Mouse (Mus musculus) heart, embryonic 12.5 days (tissue): ENCODE results near the gene Inpp5f. TPM values are rescaled to one million over a fixed set of nuclear protein-coding genes. Genes with fewer than 3 reads are reported as not detected.

ENCODE experiments used
- ATAC-seq: fragments of 200-750 bp; cut with Nextera tagmentation; 2 replicates; pipeline ENCODE4 v1.8.0; 2017; ENCODE audit warnings: moderate TSS enrichment, moderate library complexity; ENCODE audit not compliant: insufficient number of reproducible peaks, low FRiP score
- H3K27ac ChIP-seq: fragments of 300-500 bp; sonication (generic); 2 replicates; pipeline ENCODE4 v1.5.1; 2016; ENCODE audit warnings: mild to moderate bottlenecking, moderate library complexity; ENCODE audit not compliant: poor library complexity, severe bottlenecking
- H3K27me3 ChIP-seq: fragments of 300-500 bp; sonication (generic); replicated peaks from 2 replicates; pipeline ENCODE4 v1.6.1; 2016; ENCODE audit warnings: mild to moderate bottlenecking, moderate library complexity
- H3K36me3 ChIP-seq: fragments of 300-500 bp; sonication (generic); 2 replicates; pipeline ENCODE4 v1.6.1; 2016; ENCODE audit warnings: mild to moderate bottlenecking, moderate library complexity
- H3K4me1 ChIP-seq: fragments of 300-500 bp; sonication (generic); replicated peaks from 2 replicates; pipeline ENCODE4 v1.6.1; 2016; ENCODE audit warnings: mild to moderate bottlenecking
- H3K4me2 ChIP-seq: fragments of 300-500 bp; sonication (generic); 2 replicates; pipeline ENCODE4 v1.6.1; 2016; ENCODE audit warnings: mild to moderate bottlenecking, moderate library complexity
- H3K4me3 ChIP-seq: fragments of 300-500 bp; sonication (generic); 2 replicates; pipeline ENCODE4 v1.5.1; 2016; ENCODE audit warnings: mild to moderate bottlenecking
- H3K9ac ChIP-seq: fragments of 300-500 bp; sonication (generic); 2 replicates; pipeline ENCODE4 v1.6.1; 2016; ENCODE audit warnings: mild to moderate bottlenecking, moderate library complexity
- H3K9me3 ChIP-seq: fragments of 300-500 bp; sonication (generic); replicated peaks from 2 replicates; pipeline ENCODE4 v1.6.1; 2016; ENCODE audit warnings: mild to moderate bottlenecking, moderate library complexity
- WGBS: fragments of 180-500 bp; shearing (Covaris S2); methylation state at CpG from one replicate; pipeline ENCODE4 v1.1.7; 2016; 5-methylcytosine and 5-hydroxymethylcytosine counted together
- polyA plus RNA-seq: library from polyadenylated mRNA; unstranded; fragments of >200 nt; fragmentation: Nextera tagmentation; extraction: Ambion mirVana; gene quantifications from 2 replicates; pipeline ENCODE4 v1.2.1, GENCODE M21; 2016

The Inpp5f gene
- polyA plus RNA-seq, 1 experiment from 2014 or later: 12.1 TPM

DNA sequence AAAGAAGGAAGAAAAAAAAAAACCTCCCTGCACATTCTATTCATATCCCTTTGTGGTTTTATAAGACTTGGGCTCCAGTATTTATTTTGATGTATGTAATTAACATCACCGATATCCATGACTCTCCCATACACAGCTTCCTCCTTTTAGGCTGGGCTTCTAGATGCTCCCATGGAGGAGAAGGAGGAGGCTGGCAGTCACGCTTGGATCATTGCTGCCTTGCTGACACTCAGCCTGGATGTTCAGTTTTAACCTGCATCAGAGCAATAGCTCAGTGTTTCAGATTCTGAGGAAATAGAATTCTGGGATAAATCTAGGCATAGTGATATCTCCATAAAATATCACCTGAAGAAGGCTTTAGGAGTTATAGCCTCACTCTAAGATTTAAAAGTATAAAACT is 14.3 kb downstream of the Inpp5f start:
- Histone ChIP-seq H3K27me3 (no peaks in the 10 kb centered on the region), H3K4me3 (no peak overlapping the region), H3K9me3 (no peaks in the 10 kb centered on the region), H3K36me3 (no peaks in the 10 kb centered on the region), H3K27ac (no peak overlapping the region), H3K4me1 (peaks cover 24% of the 10 kb centered on the region), H3K4me2 (no peak overlapping the region), H3K9ac (no peak overlapping the region)
- ATAC-seq: no peak
- 96% methylated on average over 2 of the region's 2 CpGs for WGBS

DNA sequence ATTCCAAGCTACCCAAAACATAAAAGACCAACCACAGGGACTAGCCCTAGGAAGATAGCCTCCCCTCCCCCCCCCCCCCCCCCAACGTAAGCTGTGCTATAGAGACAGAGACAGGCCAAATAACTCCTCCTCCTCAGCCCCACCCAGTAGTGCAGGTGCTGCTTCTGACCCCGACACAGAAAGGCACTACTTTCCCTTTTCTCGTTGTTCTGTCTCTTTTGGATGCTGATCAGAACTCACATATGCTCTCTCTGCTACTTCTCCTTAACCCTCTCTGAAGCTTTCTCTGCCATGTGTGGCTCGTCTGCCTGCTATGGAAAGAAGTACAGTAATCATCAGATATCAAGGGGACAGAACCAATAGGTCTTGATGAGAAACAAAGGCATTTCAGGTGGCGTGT is 15.5 kb downstream of the Inpp5f start:
- H3K4me2 ChIP-seq: no peak overlapping the region
- H3K36me3 ChIP-seq: no peaks in the 10 kb centered on the region
- no peaks in the 10 kb centered on the region for H3K9me3 ChIP-seq
- H3K4me3 ChIP-seq: no peak overlapping the region
- H3K9ac ChIP-seq: no peak overlapping the region
- H3K4me1 ChIP-seq: peaks cover 23% of the 10 kb centered on the region
- 68% methylated on average over 4 of the region's 5 CpGs for WGBS
- no peaks in the 10 kb centered on the region for H3K27me3 ChIP-seq
- ATAC-seq: no peak
- H3K27ac ChIP-seq: no peak overlapping the region

- no peaks in the 10 kb centered on the region for H3K27me3 ChIP-seq
- no peaks in the 10 kb centered on the region for H3K36me3 ChIP-seq
- H3K4me3 ChIP-seq: no peak overlapping the region
- no peak for ATAC-seq
- WGBS: 72% methylated on average over 2 of the region's 2 CpGs
- no peak overlapping the region for H3K9ac ChIP-seq
- peaks cover 17% of the 10 kb centered on the region for H3K4me1 ChIP-seq
- no peak overlapping the region for H3K4me2 ChIP-seq
- H3K27ac ChIP-seq: no peak overlapping the region
- H3K9me3 ChIP-seq: no peaks in the 10 kb centered on the region
These were observed 16.1 kb downstream of the Inpp5f start for GRCm38 (mm10) chr7:128627251-128627650.

- WGBS: 93% methylated on average over 1 of the region's 1 CpGs
These were observed 16.6 kb downstream of the Inpp5f start for GRCm38 (mm10) chr7:128627723-128628122.

DNA sequence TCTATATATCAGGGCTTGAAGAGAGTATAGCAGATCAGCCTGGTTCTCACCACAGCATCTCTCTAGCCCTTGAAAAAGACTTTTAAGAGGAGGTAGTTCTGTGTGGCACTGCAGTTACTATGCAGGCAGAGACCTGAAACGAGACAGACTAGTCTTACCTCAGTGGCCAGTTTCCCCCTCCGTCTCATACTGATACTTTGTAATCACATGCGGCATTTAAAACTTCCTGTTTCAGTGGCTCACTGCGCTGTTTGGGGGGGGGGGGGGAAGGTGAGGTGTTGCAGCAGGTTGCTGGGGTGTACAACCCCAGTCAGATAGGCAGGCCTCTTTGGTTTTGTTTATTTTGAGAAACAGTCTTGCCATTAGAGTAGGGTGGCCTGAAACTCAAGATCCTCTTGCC is 22.0 kb downstream of the Inpp5f start:
- WGBS: 54% methylated on average over 4 of the region's 4 CpGs
- H3K4me2 ChIP-seq: no peak overlapping the region
- H3K36me3 ChIP-seq: peaks cover 6% of the 10 kb centered on the region; the same call in 1 of the 2 replicates
- H3K4me1 ChIP-seq: 0 out of 2 replicates have a peak, but pooled peaks cover 7% of the 10 kb centered on the region
- H3K27ac ChIP-seq: no peak overlapping the region
- no peak for ATAC-seq
- H3K9ac ChIP-seq: no peak overlapping the region
- no peaks in the 10 kb centered on the region for H3K27me3 ChIP-seq
- 0 out of 2 replicates have a peak, but pooled peaks cover 2% of the 10 kb centered on the region for H3K9me3 ChIP-seq
- H3K4me3 ChIP-seq: no peak overlapping the region

More at GRCm38 (mm10) chr7:128627723-128628122, 16.6 kb downstream of the Inpp5f start:
- H3K4me3 ChIP-seq: no peak overlapping the region
- peaks cover 12% of the 10 kb centered on the region; the same call in 1 of the 2 replicates for H3K4me1 ChIP-seq
- H3K27ac ChIP-seq: no peak overlapping the region
- no peaks in the 10 kb centered on the region for H3K9me3 ChIP-seq
- H3K27me3 ChIP-seq: no peaks in the 10 kb centered on the region
- no peaks in the 10 kb centered on the region for H3K36me3 ChIP-seq
- no peak for ATAC-seq
- no peak overlapping the region for H3K4me2 ChIP-seq
- H3K9ac ChIP-seq: no peak overlapping the region

- Histone ChIP-seq H3K27me3 (no peaks in the 10 kb centered on the region), H3K27ac (no peak overlapping the region), H3K4me1 (no peaks in the 10 kb centered on the region; the same call in 1 of the 2 replicates), H3K4me3 (no peak overlapping the region), H3K4me2 (no peak overlapping the region), H3K9ac (no peak overlapping the region), H3K36me3 (peaks cover 6% of the 10 kb centered on the region; the same call in 1 of the 2 replicates), H3K9me3 (0 out of 2 replicates have a peak, but pooled peaks cover 2% of the 10 kb centered on the region)
- no peak for ATAC-seq
- 76% methylated on average over 5 of the region's 5 CpGs for WGBS
These were observed 28.9 kb downstream of the Inpp5f start for GRCm38 (mm10) chr7:128639925-128640485.

DNA sequence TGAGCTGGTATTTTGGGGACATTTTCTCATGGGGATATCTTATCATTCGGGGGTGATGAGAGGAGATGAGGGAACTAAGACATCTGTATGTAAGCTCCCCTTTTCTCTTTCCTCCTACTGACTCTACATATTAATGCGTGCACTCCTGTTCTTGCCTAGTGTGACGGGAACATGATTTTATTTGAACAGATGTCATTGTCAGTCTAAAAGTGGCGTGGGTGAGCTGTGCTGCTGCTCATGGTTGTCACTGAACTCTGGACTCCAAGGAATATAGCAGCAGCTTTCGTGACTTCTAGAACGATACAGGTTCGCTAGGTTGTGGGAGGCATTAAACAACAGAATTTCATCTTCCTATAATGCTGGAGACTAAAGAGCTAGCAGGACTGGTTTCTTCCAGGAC is 30.4 kb downstream of the Inpp5f start:
- H3K27ac ChIP-seq: no peak overlapping the region
- 84% methylated on average over 7 of the region's 7 CpGs for WGBS
- H3K4me1 ChIP-seq: no peaks in the 10 kb centered on the region; the same call in 1 of the 2 replicates
- peaks cover 6% of the 10 kb centered on the region; the same call in 1 of the 2 replicates for H3K36me3 ChIP-seq
- no peaks in the 10 kb centered on the region for H3K27me3 ChIP-seq
- no peak overlapping the region for H3K9ac ChIP-seq
- ATAC-seq: no peak
- H3K4me3 ChIP-seq: no peak overlapping the region
- H3K9me3 ChIP-seq: 0 out of 2 replicates have a peak, but pooled peaks cover 2% of the 10 kb centered on the region
- H3K4me2 ChIP-seq: no peak overlapping the region

DNA sequence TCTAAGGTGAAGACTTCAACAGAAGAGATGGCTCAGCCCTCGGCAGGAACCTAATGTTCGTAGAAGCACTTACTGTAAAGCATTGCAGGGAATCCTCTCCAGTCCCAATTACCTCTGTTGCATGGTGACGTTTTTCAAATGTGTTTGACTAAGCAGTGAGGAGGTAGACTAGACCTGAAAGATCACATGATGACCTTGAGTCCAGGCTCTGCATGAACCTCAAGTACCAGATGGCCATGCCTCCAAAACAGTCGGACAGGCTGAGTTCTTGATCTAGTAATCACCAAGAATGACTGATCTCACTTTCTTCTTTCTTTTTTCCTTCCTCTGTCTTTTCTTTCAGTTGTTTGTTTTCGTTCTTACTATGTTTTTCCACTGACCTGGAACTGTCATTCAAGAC is 31.3 kb downstream of the Inpp5f start:
- Histone ChIP-seq H3K36me3 (0 out of 2 replicates have a peak, but pooled peaks cover 2% of the 10 kb centered on the region), H3K9ac (no peak overlapping the region), H3K27ac (no peak overlapping the region), H3K9me3 (0 out of 2 replicates have a peak, but pooled peaks cover 2% of the 10 kb centered on the region), H3K4me2 (no peak overlapping the region), H3K4me3 (no peak overlapping the region), H3K4me1 (no peaks in the 10 kb centered on the region; the same call in 1 of the 2 replicates), H3K27me3 (no peaks in the 10 kb centered on the region)
- no peak for ATAC-seq
- WGBS: 65% methylated on average over 5 of the region's 5 CpGs

DNA sequence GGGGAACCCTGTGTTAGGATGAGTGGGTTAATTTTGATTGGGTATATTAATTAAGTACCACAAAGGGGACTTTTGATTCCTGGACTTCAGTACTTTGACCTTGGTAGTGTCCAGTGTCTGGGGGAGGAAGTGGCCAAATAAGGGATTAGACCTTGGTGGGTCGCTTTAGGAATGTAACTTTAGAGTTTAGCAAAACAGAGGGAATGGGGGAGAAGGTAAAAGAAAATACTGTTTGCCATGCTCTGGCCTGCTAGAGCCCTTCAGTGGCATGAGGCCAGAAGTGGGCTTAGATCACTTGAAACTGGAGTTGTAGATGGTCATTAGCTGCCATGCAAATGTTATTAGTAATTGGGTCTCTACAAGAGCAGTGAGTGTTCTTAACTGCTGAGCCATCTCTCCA is 45.8 kb downstream of the Inpp5f start:
- no peaks in the 10 kb centered on the region for H3K36me3 ChIP-seq
- no peak overlapping the region for H3K27ac ChIP-seq
- H3K4me3 ChIP-seq: no peak overlapping the region
- ATAC-seq: no peak
- H3K9ac ChIP-seq: no peak overlapping the region
- no peaks in the 10 kb centered on the region for H3K4me1 ChIP-seq
- H3K27me3 ChIP-seq: no peaks in the 10 kb centered on the region
- no peak overlapping the region for H3K4me2 ChIP-seq
- H3K9me3 ChIP-seq: no peaks in the 10 kb centered on the region
- 79% methylated on average over 1 of the region's 1 CpGs for WGBS

DNA sequence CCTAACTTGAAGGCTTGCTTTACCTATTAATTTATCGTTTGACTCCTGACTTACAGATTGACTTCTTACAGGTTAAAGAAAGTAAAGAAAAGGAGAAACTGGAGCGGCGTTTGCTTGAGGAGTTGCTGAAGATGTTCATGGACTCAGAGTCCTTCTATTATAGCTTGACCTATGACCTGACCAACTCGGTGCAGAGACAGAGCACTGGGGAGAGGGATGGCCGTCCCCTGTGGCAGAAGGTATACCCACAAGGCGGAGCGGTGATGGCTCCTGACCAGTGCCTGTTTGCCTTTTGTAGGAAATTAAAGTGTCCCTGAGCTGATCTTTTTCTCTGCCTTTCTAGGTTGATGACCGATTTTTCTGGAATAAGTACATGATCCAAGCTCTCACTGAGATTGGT is 52.8 kb downstream of the Inpp5f start:
- Histone ChIP-seq H3K36me3 (peaks cover 9% of the 10 kb centered on the region; the same call in 1 of the 2 replicates), H3K27me3 (no peaks in the 10 kb centered on the region), H3K4me1 (peaks cover 14% of the 10 kb centered on the region), H3K4me3 (no peak overlapping the region), H3K9me3 (0 out of 2 replicates have a peak, but pooled peaks cover 3% of the 10 kb centered on the region), H3K27ac (no peak overlapping the region), H3K9ac (no peak overlapping the region), H3K4me2 (no peak overlapping the region)
- no peak for ATAC-seq
- 82% methylated on average over 8 of the region's 8 CpGs for WGBS

DNA sequence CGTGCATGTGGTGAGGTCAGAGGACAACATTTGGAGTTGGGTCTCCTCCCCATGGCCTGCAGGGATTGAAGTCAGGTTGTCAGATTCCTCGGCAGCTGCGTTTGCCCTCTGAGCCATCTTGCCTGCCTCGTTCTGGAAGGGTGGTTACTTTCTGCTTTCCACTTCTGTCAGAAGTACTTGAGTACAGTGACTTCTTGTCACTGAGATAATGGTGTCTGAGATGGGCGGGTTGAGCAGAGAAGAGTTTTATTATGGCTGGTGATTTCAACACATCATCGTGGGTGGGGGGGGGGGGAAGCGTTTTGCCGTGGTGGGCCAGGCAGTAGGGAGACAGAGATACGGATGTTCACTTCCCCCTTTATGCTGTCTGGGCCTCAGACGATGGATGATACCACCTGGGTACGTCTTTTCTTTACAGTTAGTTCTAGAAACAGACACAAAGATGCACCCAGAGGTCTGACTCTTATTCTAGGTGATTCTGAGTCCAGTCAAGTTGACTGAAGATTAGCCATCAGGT is 53.8 kb downstream of the Inpp5f start:
- no peaks in the 10 kb centered on the region for H3K27me3 ChIP-seq
- no peak overlapping the region for H3K9ac ChIP-seq
- no peak overlapping the region for H3K4me3 ChIP-seq
- peaks cover 12% of the 10 kb centered on the region; the same call in 1 of the 2 replicates for H3K36me3 ChIP-seq
- peaks cover 14% of the 10 kb centered on the region for H3K4me1 ChIP-seq
- WGBS: 51% methylated on average over 11 of the region's 11 CpGs
- H3K4me2 ChIP-seq: no peak overlapping the region
- no peak for ATAC-seq
- H3K27ac ChIP-seq: no peak overlapping the region
- 0 out of 2 replicates have a peak, but pooled peaks cover 3% of the 10 kb centered on the region for H3K9me3 ChIP-seq
